8 mouse cellular contexts compared by ENCODE assay signal in genomic region chrX:36989234-36989751, GRCm38 (mm10). TPM values are rescaled to one million over a fixed set of nuclear protein-coding genes. Genes with fewer than 3 reads are reported as not detected.
DNase-seq lines count a peak whose midpoint lies in the region; ATAC-seq and TF ChIP-seq lines count a peak whose summit lies in the region.

No protein-coding gene starts in this region.

- no peak overlapping the region for H3K27ac ChIP-seq in MEL (ENCODE audit: control insufficient read depth, low read depth, low read length)
- H3K27ac ChIP-seq in forebrain, embryonic 15.5 days (replicated peaks), result peak overlapping the region; percentile 71
- H3K27ac ChIP-seq in layer of hippocampus, adult 2 months, result peak overlapping the region; percentile 76; the same call in 1 of the 2 replicates

- peak overlapping the region; percentile 73 for H3K9ac ChIP-seq in MEL (ENCODE audit: control insufficient read depth, low read depth, low read length, poor library complexity, severe bottlenecking)
- H3K9ac ChIP-seq in forebrain, embryonic 15.5 days (replicated peaks), result peak overlapping the region; percentile 65

- peak overlapping the region; percentile 61 for H3K4me2 ChIP-seq in forebrain, embryonic 15.5 days (replicated peaks)

- TF ChIP-seq EP300 in MEL (IDR thresholded peaks at IDR 0.05; ENCODE audit: low read depth in 1 of 2, low read length in 2 of 2), result no peak

- peak; percentile 90 for ATAC-seq in forebrain, embryonic 15.5 days (replicated peaks)

- peak overlapping the region; percentile 66 to 88 for H3K4me3 ChIP-seq in MEL (ENCODE audit: control insufficient read depth in 1 of 2, insufficient read depth in 1 of 2, low read depth in 2 of 2, low read length in 2 of 2)
- peak overlapping the region; percentile 63 for H3K4me3 ChIP-seq in forebrain, embryonic 15.5 days
- peak overlapping the region; percentile 62 for H3K4me3 ChIP-seq in layer of hippocampus, adult 2 months

- H3K9me3 ChIP-seq in MEL (replicated peaks; ENCODE audit: insufficient read depth, low read length), result no peaks in the 10 kb centered on the region
- H3K9me3 ChIP-seq in forebrain, embryonic 15.5 days, result no peaks in the 10 kb centered on the region

- intact Hi-C loops in heart, postnatal 36 days (cut with DNase I), result no loop called here

- H3K4me1 ChIP-seq in MEL (ENCODE audit: control insufficient read depth in 1 of 2, insufficient read depth in 2 of 2, low read length in 2 of 2), result peaks cover 0 to 21% of the 10 kb centered on the region in 2 experiments
- H3K4me1 ChIP-seq in forebrain, embryonic 15.5 days, result peaks cover 12% of the 10 kb centered on the region; the same call in 1 of the 2 replicates

- peaks cover 3% of the 10 kb centered on the region for H3K79me2 ChIP-seq in MEL (ENCODE audit: control insufficient read depth, insufficient read depth, low read length, poor library complexity)

- no peaks in the 10 kb centered on the region for H3K27me3 ChIP-seq in MEL (ENCODE audit: control insufficient read depth in 1 of 2, insufficient read depth in 2 of 2, low read length in 2 of 2)
- H3K27me3 ChIP-seq in forebrain, embryonic 15.5 days, result no peaks in the 10 kb centered on the region

- 14% methylated on average over 26 of the region's 29 CpGs for WGBS in forebrain, embryonic 15.5 days

- peak; percentile 88 for DNase-seq in MEL (ENCODE audit: low read depth, low spot score)
- peak; percentile 29 for DNase-seq in c-Kit-positive CD71-positive TER-119-positive erythroid progenitor cells, embryonic 14.5 days (ENCODE audit: low spot score)
- peak; percentile 34 to 67 for DNase-seq in heart, postnatal 36 days
- DNase-seq in layer of hippocampus, adult 2 months (ENCODE audit: low spot score in 2 of 2), result peak; percentile 26 to 45
- DNase-seq in lung, postnatal 10 days, result peak; percentile 75
- peak; percentile 31 for DNase-seq in ovary, postnatal 10 days (ENCODE audit: low spot score)
- peak; percentile 86 for DNase-seq in thymus, postnatal 14 days

- peak; percentile 45 to 64; a peak in 2 of 4 replicates for TF ChIP-seq POLR2A in MEL (IDR thresholded peaks at IDR 0.05; ENCODE audit: control insufficient read depth in 1 of 2, insufficient read depth in 1 of 2, low read depth in 1 of 2, low read length in 2 of 2, poor library complexity in 1 of 2)

- TF ChIP-seq CTCF in MEL (IDR thresholded peaks at IDR 0.05 in 2 of 3, conservative IDR thresholded peaks at IDR 0.05 in 1 of 3; ENCODE audit: control insufficient read depth in 1 of 3, insufficient read depth in 1 of 3, low read depth in 2 of 3, low read length in 3 of 3, poor library complexity in 1 of 3, severe bottlenecking in 1 of 3), result no peak
- TF ChIP-seq CTCF in layer of hippocampus, adult 2 months (conservative IDR thresholded peaks at IDR 0.05), result no peak

- peaks cover 0 to 10% of the 10 kb centered on the region in 2 experiments; a peak in 2 of 4 replicates for H3K36me3 ChIP-seq in MEL (ENCODE audit: control insufficient read depth in 1 of 2, insufficient read depth in 2 of 2, low read length in 2 of 2)
- H3K36me3 ChIP-seq in forebrain, embryonic 15.5 days, result no peaks in the 10 kb centered on the region

- no peak for TF ChIP-seq RAD21 in MEL (IDR thresholded peaks at IDR 0.05; ENCODE audit: low read depth, low read length)

TF ChIP-seq in MEL, 35 proteins besides CTCF, POLR2A, EP300 and RAD21:
- TF ChIP-seq ETS1 (IDR thresholded peaks at IDR 0.05; ENCODE audit: low read depth, low read length) (0 out of 2 replicates have a peak, but pooled peaks have one; percentile 16), MYB (IDR thresholded peaks at IDR 0.05; ENCODE audit: low read depth, low read length) (no peak), BHLHE40 (IDR thresholded peaks at IDR 0.05; ENCODE audit: borderline replicate concordance, low read depth, low read length) (no peak), TCF12 (IDR thresholded peaks at IDR 0.05; ENCODE audit: low read depth, low read length) (peak; percentile 9; the same call in 1 of the 2 replicates), CHD2 (IDR thresholded peaks at IDR 0.05; ENCODE audit: low read length) (no peak), SIN3A (IDR thresholded peaks at IDR 0.05; ENCODE audit: low read length) (peak; percentile 42; the same call in 1 of the 2 replicates), POLR2AphosphoS5 (IDR thresholded peaks at IDR 0.05; ENCODE audit: borderline replicate concordance, low read depth, low read length) (no peak), MYC (IDR thresholded peaks at IDR 0.05; ENCODE audit: low read depth, low read length) (no peak), RCOR1 (IDR thresholded peaks at IDR 0.05; ENCODE audit: low read depth, low read length) (no peak), SMC3 (IDR thresholded peaks at IDR 0.05; ENCODE audit: low read depth, low read length) (no peak), MAZ (IDR thresholded peaks at IDR 0.05; ENCODE audit: low read depth, low read length) (peak; percentile 33; the same call in 1 of the 2 replicates), HCFC1 (IDR thresholded peaks at IDR 0.05; ENCODE audit: low read depth, low read length) (0 out of 2 replicates have a peak, but pooled peaks have one; percentile 41), NELFE (IDR thresholded peaks at IDR 0.05; ENCODE audit: low read depth, low read length) (peak; percentile 54), MAFK (IDR thresholded peaks at IDR 0.05; ENCODE audit: borderline replicate concordance, low read depth, low read length) (no peak), TAL1 (IDR thresholded peaks at IDR 0.05; ENCODE audit: low read length) (no peak), ZNF384 (IDR thresholded peaks at IDR 0.05; ENCODE audit: low read depth, low read length) (no peak), MXI1 (IDR thresholded peaks at IDR 0.05; ENCODE audit: low read depth, low read length) (peak; percentile 26; the same call in 1 of the 2 replicates), USF1 (IDR thresholded peaks at IDR 0.05; ENCODE audit: low read depth, low read length) (no peak), TBP (IDR thresholded peaks at IDR 0.05; ENCODE audit: low read depth, low read length) (peak; percentile 50; the same call in 1 of the 2 replicates), NRF1 (IDR thresholded peaks at IDR 0.05; ENCODE audit: insufficient read depth, low read depth, low read length, poor library complexity, severe bottlenecking) (no peak), UBTF (IDR thresholded peaks at IDR 0.05; ENCODE audit: borderline replicate concordance, insufficient read depth, low read depth, low read length) (no peak), CHD1 (IDR thresholded peaks at IDR 0.05; ENCODE audit: low read depth, low read length) (no peak)

RNA-seq across cellular contexts. Expression of gene Sept6, which starts 2.3 kb away (rescaled TPM):
- total RNA-seq in MEL (2012; rRNA removed), result 16.5 and 23.4 TPM in 2 replicates
- 10 to 100 TPM in 1 of 2 experiments, not detected in 1; 37.8 TPM for polyA plus RNA-seq in MEL (2012; ENCODE audit: insufficient read depth in 1 of 2, insufficient read length in 2 of 2, low read depth in 1 of 2, low replicate concordance in 2 of 2, missing spikeins in 1 of 2)
- 51.8 and 53.0 TPM in 2 replicates for polyA plus RNA-seq in forebrain, embryonic 15.5 days (2015; fragmentation: Nextera tagmentation; extraction: Ambion mirVana)
- 1 to 10 TPM; 5.1 to 5.6 TPM for total RNA-seq in heart, postnatal 36 days (2021)
- total RNA-seq in layer of hippocampus, adult 2 months (2021), result 10 to 100 TPM; 50.4 to 51.9 TPM

RNA-seq across cellular contexts. Expression of gene Sowahd, which starts 59.4 kb away (rescaled TPM):
- not detected in 2 replicates for total RNA-seq in MEL (2012; rRNA removed)
- not detected for polyA plus RNA-seq in MEL (2012; ENCODE audit: insufficient read depth in 1 of 2, insufficient read length in 2 of 2, low read depth in 1 of 2, low replicate concordance in 2 of 2, missing spikeins in 1 of 2)
- not detected in 2 replicates for polyA plus RNA-seq in forebrain, embryonic 15.5 days (2015; fragmentation: Nextera tagmentation; extraction: Ambion mirVana)
- not detected for total RNA-seq in heart, postnatal 36 days (2021)
- not detected for total RNA-seq in layer of hippocampus, adult 2 months (2021)

Comparison
In these comparisons a context has a peak if more than half of its experiments do, and no peak if none do; other contexts are left out.
1. DNase-seq: peak in every context shown above with its lines; median percentile 88 in MEL; 86 in thymus, postnatal 14 days; 75 in lung, postnatal 10 days; 50 in heart, postnatal 36 days; 36 in layer of hippocampus, adult 2 months; 31 in ovary, postnatal 10 days; 29 in c-Kit-positive CD71-positive TER-119-positive erythroid progenitor cells, embryonic 14.5 days.